Mouse (Mus musculus): ENCODE measurements at regions not wholly inside any gene's neighbourhood (a gene's known extent, or its start where the extent isn't known, plus 50 kb on each side); places are given as distances from the start of the nearest gene placed in this dataset.

- no peak for DNase-seq (ENCODE audit: low read depth, low spot score)
- H3K4me1 ChIP-seq (ENCODE audit: control insufficient read depth in 2 of 2, insufficient read depth in 2 of 2, low read length in 2 of 2, poor library complexity in 1 of 2): no peaks in the 10 kb centered on the region
- H3K4me3 ChIP-seq (ENCODE audit: insufficient read depth in 1 of 2, low read depth in 1 of 2, low read length in 2 of 2, poor library complexity in 1 of 2, severe bottlenecking in 1 of 2): no peak overlapping the region
- H3K9ac ChIP-seq (ENCODE audit: insufficient read depth, low read depth, low read length, poor library complexity, severe bottlenecking): no peak overlapping the region
- TF ChIP-seq CHD2 (IDR thresholded peaks at IDR 0.05; ENCODE audit: low read depth, low read length): no peak
- no peak for TF ChIP-seq ZNF384 (IDR thresholded peaks at IDR 0.05; ENCODE audit: low read depth, low read length)
- TF ChIP-seq ZC3H11A (IDR thresholded peaks at IDR 0.05; ENCODE audit: borderline replicate concordance, low read depth, low read length): no peak
- TF ChIP-seq HCFC1 (IDR thresholded peaks at IDR 0.05; ENCODE audit: borderline replicate concordance, insufficient read depth, low read length): no peak
- TF ChIP-seq MAFK (IDR thresholded peaks at IDR 0.05; ENCODE audit: insufficient read depth, low read depth, low read length): no peak
- H3K9me3 ChIP-seq (ENCODE audit: control insufficient read depth, insufficient read depth, low read depth, low read length): no peaks in the 10 kb centered on the region
- H3K27ac ChIP-seq (ENCODE audit: insufficient read depth, low read depth, low read length, poor library complexity, severe bottlenecking): no peak overlapping the region
- in situ Hi-C loops (cut with MboI; ENCODE audit: low sequenced_read_pairs in 2 of 2, unreplicated experiment in 2 of 2): no loop called here
- no peaks in the 10 kb centered on the region for H3K36me3 ChIP-seq (ENCODE audit: control insufficient read depth, insufficient read depth, low read length, poor library complexity, severe bottlenecking)
Measured at GRCm38 (mm10) chr5:107050076-107050475, 86.0 kb downstream of the Cdc7 start.

- in situ Hi-C loops (cut with MboI; ENCODE audit: low sequenced_read_pairs in 2 of 2, unreplicated experiment in 2 of 2): no loop called here
- no peak for TF ChIP-seq HCFC1 (IDR thresholded peaks at IDR 0.05; ENCODE audit: borderline replicate concordance, insufficient read depth, low read length)
- TF ChIP-seq CHD2 (IDR thresholded peaks at IDR 0.05; ENCODE audit: low read depth, low read length): no peak
- TF ChIP-seq ZC3H11A (IDR thresholded peaks at IDR 0.05; ENCODE audit: borderline replicate concordance, low read depth, low read length): no peak
- TF ChIP-seq MAFK (IDR thresholded peaks at IDR 0.05; ENCODE audit: insufficient read depth, low read depth, low read length): no peak
- TF ChIP-seq ZNF384 (IDR thresholded peaks at IDR 0.05; ENCODE audit: low read depth, low read length): no peak
- Histone ChIP-seq H3K27ac (ENCODE audit: insufficient read depth, low read depth, low read length, poor library complexity, severe bottlenecking) (no peak overlapping the region), H3K36me3 (ENCODE audit: control insufficient read depth, insufficient read depth, low read length, poor library complexity, severe bottlenecking) (no peaks in the 10 kb centered on the region), H3K4me1 (ENCODE audit: control insufficient read depth in 2 of 2, insufficient read depth in 2 of 2, low read length in 2 of 2, poor library complexity in 1 of 2) (no peaks in the 10 kb centered on the region), H3K9me3 (ENCODE audit: control insufficient read depth, insufficient read depth, low read depth, low read length) (no peaks in the 10 kb centered on the region), H3K4me3 (ENCODE audit: insufficient read depth in 1 of 2, low read depth in 1 of 2, low read length in 2 of 2, poor library complexity in 1 of 2, severe bottlenecking in 1 of 2) (no peak overlapping the region), H3K9ac (ENCODE audit: insufficient read depth, low read depth, low read length, poor library complexity, severe bottlenecking) (no peak overlapping the region)
- no peak for DNase-seq (ENCODE audit: low read depth, low spot score)
Measured at GRCm38 (mm10) chr5:107051868-107052267, 87.7 kb downstream of the Cdc7 start.

GRCm38 (mm10) chr5:107054900-107055452 is 90.9 kb downstream of the Cdc7 start:
- no peak for DNase-seq (ENCODE audit: low read depth, low spot score)
- TF ChIP-seq MAFK (IDR thresholded peaks at IDR 0.05; ENCODE audit: insufficient read depth, low read depth, low read length): no peak
- no peak for TF ChIP-seq CHD2 (IDR thresholded peaks at IDR 0.05; ENCODE audit: low read depth, low read length)
- no peak for TF ChIP-seq ZC3H11A (IDR thresholded peaks at IDR 0.05; ENCODE audit: borderline replicate concordance, low read depth, low read length)
- no peaks in the 10 kb centered on the region for H3K4me1 ChIP-seq (ENCODE audit: control insufficient read depth in 2 of 2, insufficient read depth in 2 of 2, low read length in 2 of 2, poor library complexity in 1 of 2)
- H3K9me3 ChIP-seq (ENCODE audit: control insufficient read depth, insufficient read depth, low read depth, low read length): no peaks in the 10 kb centered on the region
- H3K4me3 ChIP-seq (ENCODE audit: insufficient read depth in 1 of 2, low read depth in 1 of 2, low read length in 2 of 2, poor library complexity in 1 of 2, severe bottlenecking in 1 of 2): no peak overlapping the region
- in situ Hi-C loops (cut with MboI; ENCODE audit: low sequenced_read_pairs in 2 of 2, unreplicated experiment in 2 of 2): no loop called here
- H3K9ac ChIP-seq (ENCODE audit: insufficient read depth, low read depth, low read length, poor library complexity, severe bottlenecking): no peak overlapping the region
- no peak overlapping the region for H3K27ac ChIP-seq (ENCODE audit: insufficient read depth, low read depth, low read length, poor library complexity, severe bottlenecking)
- no peaks in the 10 kb centered on the region for H3K36me3 ChIP-seq (ENCODE audit: control insufficient read depth, insufficient read depth, low read length, poor library complexity, severe bottlenecking)

GRCm38 (mm10) chr5:107055455-107055854 is 91.3 kb downstream of the Cdc7 start:
- TF ChIP-seq MAFK (IDR thresholded peaks at IDR 0.05; ENCODE audit: insufficient read depth, low read depth, low read length) (no peak), ZC3H11A (IDR thresholded peaks at IDR 0.05; ENCODE audit: borderline replicate concordance, low read depth, low read length) (no peak), CHD2 (IDR thresholded peaks at IDR 0.05; ENCODE audit: low read depth, low read length) (no peak), ZNF384 (IDR thresholded peaks at IDR 0.05; ENCODE audit: low read depth, low read length) (no peak), HCFC1 (IDR thresholded peaks at IDR 0.05; ENCODE audit: borderline replicate concordance, insufficient read depth, low read length) (no peak)
- DNase-seq (ENCODE audit: low read depth, low spot score): no peak
- in situ Hi-C loops (cut with MboI; ENCODE audit: low sequenced_read_pairs in 2 of 2, unreplicated experiment in 2 of 2): no loop called here
- Histone ChIP-seq H3K9me3 (ENCODE audit: control insufficient read depth, insufficient read depth, low read depth, low read length) (no peaks in the 10 kb centered on the region), H3K27ac (ENCODE audit: insufficient read depth, low read depth, low read length, poor library complexity, severe bottlenecking) (no peak overlapping the region), H3K4me3 (ENCODE audit: insufficient read depth in 1 of 2, low read depth in 1 of 2, low read length in 2 of 2, poor library complexity in 1 of 2, severe bottlenecking in 1 of 2) (no peak overlapping the region), H3K4me1 (ENCODE audit: control insufficient read depth in 2 of 2, insufficient read depth in 2 of 2, low read length in 2 of 2, poor library complexity in 1 of 2) (no peaks in the 10 kb centered on the region), H3K9ac (ENCODE audit: insufficient read depth, low read depth, low read length, poor library complexity, severe bottlenecking) (no peak overlapping the region), H3K36me3 (ENCODE audit: control insufficient read depth, insufficient read depth, low read length, poor library complexity, severe bottlenecking) (no peaks in the 10 kb centered on the region)

All from ES-E14 (cell line).